Mouse (Mus musculus): ENCODE data around the gene Bcl2. TPM values are rescaled to one million over a fixed set of nuclear protein-coding genes. Genes with fewer than 3 reads are reported as not detected.

The Bcl2 gene
- total RNA-seq, 2 experiments from 2014 or later, result 4.6 to 6.7 TPM

GRCm38 (mm10) chr1:106714530-106714981, 482 bp upstream of the Bcl2 start:
- no peak for DNase-seq

GRCm38 (mm10) chr1:106712330-106712729, 1.7 kb downstream of the Bcl2 start:
- DNase-seq, result peak; percentile 65

GRCm38 (mm10) chr1:106711356-106712125, 2.5 kb downstream of the Bcl2 start:
- no peak for DNase-seq

- DNase-seq, result no peak
Observed at GRCm38 (mm10) chr1:106710202-106710601, 3.9 kb downstream of the Bcl2 start.

GRCm38 (mm10) chr1:106707036-106707880, 6.8 kb downstream of the Bcl2 start:
- no peak for DNase-seq

- no peak for DNase-seq
Observed at GRCm38 (mm10) chr1:106703183-106703582, 10.9 kb downstream of the Bcl2 start.

GRCm38 (mm10) chr1:106702471-106703175, 11.5 kb downstream of the Bcl2 start:
- DNase-seq, result no peak

- DNase-seq, result no peak
Observed at GRCm38 (mm10) chr1:106700520-106701114, 13.5 kb downstream of the Bcl2 start.

GRCm38 (mm10) chr1:106696472-106696871, 17.6 kb downstream of the Bcl2 start:
- DNase-seq, result no peak

- no peak for DNase-seq
Observed at GRCm38 (mm10) chr1:106695649-106696048, 18.4 kb downstream of the Bcl2 start.

GRCm38 (mm10) chr1:106694316-106694715, 19.8 kb downstream of the Bcl2 start:
- no peak for DNase-seq

- DNase-seq, result no peak
Observed at GRCm38 (mm10) chr1:106692599-106692998, 21.5 kb downstream of the Bcl2 start.

GRCm38 (mm10) chr1:106690887-106691286, 23.2 kb downstream of the Bcl2 start:
- DNase-seq, result no peak

GRCm38 (mm10) chr1:106688161-106688516, 25.9 kb downstream of the Bcl2 start:
- no peak for DNase-seq

- DNase-seq, result no peak
Observed at GRCm38 (mm10) chr1:106687435-106688160, 26.5 kb downstream of the Bcl2 start.

GRCm38 (mm10) chr1:106685702-106686101, 28.4 kb downstream of the Bcl2 start:
- DNase-seq, result no peak

GRCm38 (mm10) chr1:106684546-106684945, 29.5 kb downstream of the Bcl2 start:
- no peak for DNase-seq

GRCm38 (mm10) chr1:106682829-106683228, 31.2 kb downstream of the Bcl2 start:
- DNase-seq, result no peak

GRCm38 (mm10) chr1:106679800-106680515, 34.1 kb downstream of the Bcl2 start:
- DNase-seq, result no peak

GRCm38 (mm10) chr1:106678060-106678478, 36.0 kb downstream of the Bcl2 start:
- no peak for DNase-seq

Data from gastrocnemius, postnatal 10 days (tissue).